Mouse (Mus musculus) kidney, embryonic 16.5 days (tissue): ENCODE data around the gene Pkmyt1. TPM values are rescaled to one million over a fixed set of nuclear protein-coding genes. Genes with fewer than 3 reads are reported as not detected.

Source experiments
- ATAC-seq: fragments of 200-750 bp; cut with Nextera tagmentation; 2 replicates; pipeline ENCODE4 v1.8.0; 2017; ENCODE audit warnings: moderate TSS enrichment; ENCODE audit not compliant: low FRiP score, low TSS enrichment
- H3K27ac ChIP-seq: fragments of 300-500 bp; sonication (generic); 2 replicates; pipeline ENCODE4 v1.5.1; 2014; ENCODE audit warnings: low read length
- H3K27me3 ChIP-seq: fragments of 300-500 bp; sonication (generic); 2 replicates; pipeline ENCODE4 v1.6.1; 2014; ENCODE audit warnings: low read length, control low read depth, mixed read lengths; ENCODE audit not compliant: insufficient read depth
- H3K36me3 ChIP-seq: fragments of 300-500 bp; sonication (generic); 2 replicates; pipeline ENCODE4 v1.6.1; 2014; ENCODE audit warnings: low read length, control low read depth, mixed read lengths; ENCODE audit not compliant: insufficient read depth
- H3K4me1 ChIP-seq: fragments of 300-500 bp; sonication (generic); 2 replicates; pipeline ENCODE4 v1.6.1; 2014; ENCODE audit warnings: low read length, control low read depth, mixed read lengths; ENCODE audit not compliant: insufficient read depth
- H3K4me2 ChIP-seq: fragments of 300-500 bp; sonication (generic); replicated peaks from 2 replicates; pipeline ENCODE4 v1.6.1; 2014; ENCODE audit warnings: low read depth, low read length
- H3K4me3 ChIP-seq: fragments of 300-500 bp; sonication (generic); 2 replicates; pipeline ENCODE4 v1.5.1; 2014; ENCODE audit warnings: mild to moderate bottlenecking, low read length
- H3K9ac ChIP-seq: fragments of 300-500 bp; sonication (generic); replicated peaks from 2 replicates; pipeline ENCODE4 v1.6.1; 2014; ENCODE audit warnings: low read length
- H3K9me3 ChIP-seq: fragments of 300-500 bp; sonication (generic); 2 replicates; pipeline ENCODE4 v1.6.1; 2016; ENCODE audit warnings: low read length, control low read depth
- WGBS: fragments of 180-500 bp; shearing (Covaris S2); extraction: QIAGEN DNeasy Blood & Tissue Kit; methylation state at CpG from one replicate; pipeline ENCODE4 v1.1.7; 2014; 5-methylcytosine and 5-hydroxymethylcytosine counted together
- polyA plus RNA-seq: library from polyadenylated mRNA; unstranded; fragments of >200 nt; fragmentation: Nextera tagmentation; extraction: Ambion mirVana; gene quantifications from 2 replicates; pipeline ENCODE4 v1.2.1, GENCODE M21; 2015

The Pkmyt1 gene
- polyA plus RNA-seq, 1 experiment from 2014 or later, result 53.0 TPM

GRCm38 (mm10) chr17:23776216-23776615, 50.1 kb downstream of the Pkmyt1 start:
- peaks cover 4% of the 10 kb centered on the region; the same call in 1 of the 2 replicates for H3K4me1 ChIP-seq
- H3K4me2 ChIP-seq, result no peak overlapping the region
- no peaks in the 10 kb centered on the region for H3K9me3 ChIP-seq
- no peaks in the 10 kb centered on the region for H3K27me3 ChIP-seq
- no peak overlapping the region for H3K4me3 ChIP-seq
- no peak overlapping the region for H3K27ac ChIP-seq
- H3K9ac ChIP-seq, result no peak overlapping the region
- WGBS, result 75% methylated on average over 10 of the region's 10 CpGs
- no peaks in the 10 kb centered on the region for H3K36me3 ChIP-seq
- no peak for ATAC-seq

DNA sequence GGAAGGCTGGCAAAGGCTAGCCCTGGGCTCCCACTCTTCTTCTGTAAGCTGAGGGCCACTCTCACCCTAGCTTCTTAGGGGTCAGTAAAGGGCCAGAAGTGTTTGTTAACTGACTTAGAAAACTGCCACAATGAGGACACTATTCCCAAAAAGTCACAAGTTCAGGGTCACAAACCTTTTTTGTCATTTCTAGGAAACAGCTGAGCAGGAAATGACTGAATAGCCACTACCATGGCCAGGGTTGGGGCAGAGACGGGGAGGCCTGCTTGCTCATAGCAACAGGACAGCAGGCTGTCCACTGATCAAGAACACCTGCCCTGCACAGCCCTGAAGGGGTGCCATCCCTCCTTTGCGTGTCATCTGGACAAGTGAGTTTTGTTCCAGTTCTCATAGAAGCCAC, 51.0 kb downstream of the Pkmyt1 start:
- 74% methylated on average over 2 of the region's 2 CpGs for WGBS
- Histone ChIP-seq H3K4me3 (no peak overlapping the region), H3K4me1 (peaks cover 4% of the 10 kb centered on the region; the same call in 1 of the 2 replicates), H3K36me3 (no peaks in the 10 kb centered on the region), H3K27ac (no peak overlapping the region), H3K9ac (no peak overlapping the region), H3K27me3 (no peaks in the 10 kb centered on the region), H3K4me2 (no peak overlapping the region), H3K9me3 (no peaks in the 10 kb centered on the region)
- no peak for ATAC-seq

GRCm38 (mm10) chr17:23778447-23778846, 52.3 kb downstream of the Pkmyt1 start:
- Histone ChIP-seq H3K27me3 (no peaks in the 10 kb centered on the region), H3K4me2 (no peak overlapping the region), H3K9me3 (no peaks in the 10 kb centered on the region), H3K4me1 (peaks cover 4% of the 10 kb centered on the region; the same call in 1 of the 2 replicates), H3K27ac (no peak overlapping the region), H3K4me3 (no peak overlapping the region), H3K9ac (no peak overlapping the region), H3K36me3 (no peaks in the 10 kb centered on the region)
- no peak for ATAC-seq
- 52% methylated on average over 2 of the region's 2 CpGs for WGBS

- ATAC-seq, result no peak
- Histone ChIP-seq H3K4me3 (no peak overlapping the region), H3K9ac (no peak overlapping the region), H3K4me1 (peaks cover 5% of the 10 kb centered on the region; the same call in 1 of the 2 replicates), H3K27me3 (no peaks in the 10 kb centered on the region), H3K9me3 (no peaks in the 10 kb centered on the region), H3K36me3 (no peaks in the 10 kb centered on the region), H3K27ac (no peak overlapping the region), H3K4me2 (no peak overlapping the region)
Observed at GRCm38 (mm10) chr17:23783352-23783751, 57.2 kb downstream of the Pkmyt1 start.

DNA sequence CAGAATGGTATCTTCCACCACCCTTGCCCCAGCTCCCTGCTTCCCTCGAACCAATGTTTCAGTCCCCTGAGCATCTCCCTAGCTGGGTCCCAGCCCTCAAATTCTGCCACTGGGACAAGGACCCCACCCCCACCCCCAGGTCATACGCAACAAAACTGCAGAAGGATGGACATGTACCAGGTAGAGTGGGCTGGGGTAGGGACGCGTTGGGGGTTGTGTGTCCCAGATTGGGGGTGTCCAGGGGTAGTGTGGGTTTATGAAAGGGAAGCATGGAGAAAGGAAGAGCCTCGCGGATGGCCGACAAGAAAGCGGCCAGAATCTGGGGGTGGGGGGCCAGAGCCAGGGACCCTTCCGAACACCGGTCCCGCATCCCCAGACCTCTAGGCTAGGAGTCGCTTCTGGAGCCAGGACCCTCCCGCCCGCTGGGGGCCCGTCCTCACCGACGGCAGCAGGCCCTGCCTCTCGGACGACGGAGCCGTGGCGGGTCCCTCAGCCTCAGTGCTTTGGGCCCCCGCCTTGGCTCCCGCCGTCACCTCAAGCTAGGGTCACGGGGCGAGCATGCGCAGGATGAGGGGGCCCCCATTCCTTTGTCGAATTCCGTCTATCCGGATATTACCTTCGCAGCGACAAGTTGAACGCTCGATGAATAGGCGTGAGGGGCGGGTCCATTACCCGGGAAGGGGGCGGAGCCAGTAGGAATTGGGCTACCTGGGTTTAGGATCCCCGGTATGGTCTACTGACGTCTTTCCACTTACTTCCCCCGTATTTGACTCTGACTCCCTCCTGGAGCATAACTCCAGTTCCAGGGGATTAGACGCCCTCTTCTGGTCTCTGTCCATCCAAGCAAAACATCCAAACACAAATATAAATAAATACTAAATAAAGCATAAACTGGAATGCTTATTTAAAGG, 59.7 kb downstream of the Pkmyt1 start, which contains the start of gene Flywch2:
TSS of gene Flywch2 (minus strand) at position 521 of the 911 bp plus-strand sequence.
- Histone ChIP-seq H3K4me3 (peak within 1 kb of the TSS; percentile 70), H3K4me1 (peaks cover 16% of the 10 kb centered on the region), H3K27ac (0 out of 2 replicates have a peak within 1 kb of the TSS, but pooled peaks have one; percentile 13), H3K36me3 (no peaks in the 10 kb centered on the region), H3K27me3 (no peaks in the 10 kb centered on the region), H3K9me3 (no peaks in the 10 kb centered on the region), H3K4me2 (peak within 1 kb of the TSS; percentile 91), H3K9ac (peak within 1 kb of the TSS; percentile 80)
- ATAC-seq, result peak; percentile 70
- WGBS, result 1% methylated on average over 43 of the region's 43 CpGs

Other genes with a start within 250 kb of the Pkmyt1 start
- gene Vmn2r117, start 246.6 kb upstream of the Pkmyt1 start, polyA plus RNA-seq, result not detected in 2 replicates
- gene Zfp213, start 162.1 kb upstream of the Pkmyt1 start, polyA plus RNA-seq, result 24.1 and 26.5 TPM in 2 replicates
- 19.1 and 19.3 TPM in 2 replicates for gene Zfp13, start 126.8 kb upstream of the Pkmyt1 start, polyA plus RNA-seq
- gene Zscan10, start 125.5 kb upstream of the Pkmyt1 start, polyA plus RNA-seq, result 0.26 TPM in 1 of 2 replicates, not detected in the other
- 1.1 and 1.2 TPM in 2 replicates for gene Mmp25, start 81.1 kb upstream of the Pkmyt1 start, polyA plus RNA-seq
- gene Bicdl2, start 65.8 kb upstream of the Pkmyt1 start, polyA plus RNA-seq, result 1.7 and 2.0 TPM in 2 replicates
- gene Hcfc1r1, start 52.7 kb upstream of the Pkmyt1 start, polyA plus RNA-seq, result 73.4 and 83.7 TPM in 2 replicates
- gene Thoc6, start 52.5 kb upstream of the Pkmyt1 start, polyA plus RNA-seq, result 59.8 and 65.5 TPM in 2 replicates
- 28.9 and 31.2 TPM in 2 replicates for gene Tnfrsf12a, start 48.9 kb upstream of the Pkmyt1 start, polyA plus RNA-seq
- 242 and 253 TPM in 2 replicates for gene Cldn6, start 47.1 kb upstream of the Pkmyt1 start, polyA plus RNA-seq
- 60.0 and 63.5 TPM in 2 replicates for gene Cldn9, start 42.3 kb upstream of the Pkmyt1 start, polyA plus RNA-seq
- gene 1520401A03Rik, start 3.6 kb upstream of the Pkmyt1 start, polyA plus RNA-seq, result 0.15 and 0.61 TPM in 2 replicates
- 22.9 and 25.4 TPM in 2 replicates for gene Paqr4, start 14.5 kb downstream of the Pkmyt1 start, polyA plus RNA-seq
- gene Kremen2, start 19.5 kb downstream of the Pkmyt1 start, polyA plus RNA-seq, result 0.81 and 1.3 TPM in 2 replicates
- 101 and 104 TPM in 2 replicates for gene Flywch1, start 45.3 kb downstream of the Pkmyt1 start, polyA plus RNA-seq
- 31.7 and 35.0 TPM in 2 replicates for gene Flywch2, start 59.7 kb downstream of the Pkmyt1 start, polyA plus RNA-seq
- gene Srrm2, start 64.2 kb downstream of the Pkmyt1 start, polyA plus RNA-seq, result 411 and 514 TPM in 2 replicates
- gene Elob, start 102.8 kb downstream of the Pkmyt1 start, polyA plus RNA-seq, result 954 and 966 TPM in 2 replicates
- gene Prss33, start 109.7 kb downstream of the Pkmyt1 start, polyA plus RNA-seq, result not detected in 2 replicates
- not detected in 2 replicates for gene Prss32, start 117.5 kb downstream of the Pkmyt1 start, polyA plus RNA-seq
- 3.5 and 4.1 TPM in 2 replicates for gene Prss41, start 117.8 kb downstream of the Pkmyt1 start, polyA plus RNA-seq
- not detected in 2 replicates for gene Prss21, start 141.7 kb downstream of the Pkmyt1 start, polyA plus RNA-seq
- not detected in 2 replicates for gene Dcpp1, start 154.5 kb downstream of the Pkmyt1 start, polyA plus RNA-seq
- not detected in 2 replicates for gene Dcpp2, start 154.5 kb downstream of the Pkmyt1 start, polyA plus RNA-seq
- gene Dcpp3, start 191.1 kb downstream of the Pkmyt1 start, polyA plus RNA-seq, result not detected in 2 replicates
- gene Sbp, start 215.3 kb downstream of the Pkmyt1 start, polyA plus RNA-seq, result not detected in 2 replicates
- not detected in 2 replicates for gene Sbpl, start 228.9 kb downstream of the Pkmyt1 start, polyA plus RNA-seq